In the genomic region with DNA sequence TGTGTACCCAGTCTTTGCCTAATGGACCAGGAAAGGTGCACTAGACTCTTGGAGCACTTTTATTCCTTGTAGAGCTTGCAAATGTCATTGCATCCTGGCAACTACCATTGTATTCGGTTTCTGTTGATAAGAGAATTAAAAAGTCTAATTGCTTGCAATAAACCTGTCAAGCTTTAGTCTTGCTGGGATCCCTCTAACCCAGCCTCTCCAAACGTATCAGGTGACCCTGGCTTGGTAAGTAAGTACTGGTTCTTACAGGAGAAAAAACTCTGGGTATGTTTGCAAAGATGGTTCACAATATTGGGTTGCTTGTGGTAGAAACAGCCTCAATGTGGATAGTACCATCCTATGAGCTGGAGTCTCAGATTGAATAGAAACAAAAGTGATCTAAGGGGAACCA, we compare ENCODE assay signal across 19 mouse cellular contexts.
"Had no signal": no experiment of that assay in that cellular context is flagged by ENCODE, and none has a peak within 500 bp of the region (broad histone marks: within the 10 kb centered on the region; RNA-seq: fewer than 3 reads in every experiment).

No protein-coding gene starts in this region.

- H3K9ac ChIP-seq: lung, embryonic 14.5 days; midbrain, embryonic 12.5 days; neural tube, embryonic 13.5 days; neural tube, embryonic 15.5 days had no signal

- H3K4me1 ChIP-seq: midbrain, embryonic 10.5 days; midbrain, embryonic 12.5 days; neural tube, embryonic 13.5 days; neural tube, embryonic 15.5 days had no signal

- H3K4me3 ChIP-seq: midbrain, embryonic 10.5 days; midbrain, embryonic 12.5 days; myocyte; neural tube, embryonic 13.5 days; neural tube, embryonic 15.5 days had no signal

- H3K36me3 ChIP-seq: midbrain, embryonic 10.5 days; midbrain, embryonic 12.5 days; neural tube, embryonic 13.5 days; neural tube, embryonic 15.5 days had no signal

- H3K4me2 ChIP-seq: lung, embryonic 14.5 days; midbrain, embryonic 12.5 days; neural tube, embryonic 13.5 days; neural tube, embryonic 15.5 days had no signal

- H3K27me3 ChIP-seq: midbrain, embryonic 12.5 days; neural tube, embryonic 13.5 days; neural tube, embryonic 15.5 days had no signal

- DNase-seq: lung, adult 18-20 months; lung, embryonic 14.5 days; lung, postnatal 10 days; lung, postnatal 4 days; midbrain, embryonic 14.5 days; retina, postnatal 1 day; right cerebral cortex, adult 18-20 months; right cerebral cortex, postnatal 25 days; right cerebral cortex, postnatal 4 days; spleen, adult 18-20 months; thymus, adult 18-20 months; thymus, postnatal 14 days; thymus, postnatal 36 days had no signal

- H3K9me3 ChIP-seq: midbrain, embryonic 10.5 days; midbrain, embryonic 12.5 days; neural tube, embryonic 13.5 days; neural tube, embryonic 15.5 days had no signal

- H3K27ac ChIP-seq: midbrain, embryonic 10.5 days; midbrain, embryonic 12.5 days; neural tube, embryonic 13.5 days; neural tube, embryonic 15.5 days had no signal

- ATAC-seq: midbrain, embryonic 16.5 days had no signal
